Mouse (Mus musculus) lung, postnatal 0 days (tissue): ENCODE measurements around the gene Zfp428. TPM values are rescaled to one million over a fixed set of nuclear protein-coding genes. Genes with fewer than 3 reads are reported as not detected.

Experiments
- ATAC-seq: fragments of 200-750 bp; cut with Nextera tagmentation; 2 replicates; pipeline ENCODE4 v1.8.0; 2017; ENCODE audit warnings: moderate library complexity
- DNase-seq: peaks from one replicate; pipeline ENCODE4 v3.0.0-alpha.2; 2016; ENCODE audit warnings: low spot score
- H3K27ac ChIP-seq: fragments of 300-500 bp; sonication (generic); 2 replicates; pipeline ENCODE4 v1.5.1; 2014; ENCODE audit warnings: antibody characterized with exemption, mild to moderate bottlenecking, low read length, mixed read lengths
- H3K27me3 ChIP-seq: fragments of 300-500 bp; sonication (generic); replicated peaks from 2 replicates; pipeline ENCODE4 v1.6.1; 2014; ENCODE audit warnings: low read length, mixed read lengths; ENCODE audit not compliant: insufficient read depth
- H3K36me3 ChIP-seq: fragments of 300-500 bp; sonication (generic); 2 replicates; pipeline ENCODE4 v1.6.1; 2014; ENCODE audit warnings: low read length, mixed read lengths; ENCODE audit not compliant: insufficient read depth
- H3K4me1 ChIP-seq: fragments of 300-500 bp; sonication (generic); 2 replicates; pipeline ENCODE4 v1.6.1; 2014; ENCODE audit warnings: antibody characterized with exemption, low read depth, low read length, mixed read lengths; ENCODE audit not compliant: insufficient read depth
- H3K4me2 ChIP-seq: fragments of 300-500 bp; sonication (generic); replicated peaks from 2 replicates; pipeline ENCODE4 v1.6.1; 2014; ENCODE audit warnings: low read depth, mild to moderate bottlenecking, low read length, moderate library complexity, mixed read lengths
- H3K4me3 ChIP-seq: fragments of 300-500 bp; sonication (generic); 2 replicates; pipeline ENCODE4 v1.5.1; 2014; ENCODE audit warnings: low read depth, low read length
- H3K9ac ChIP-seq: fragments of 300-500 bp; sonication (generic); replicated peaks from 2 replicates; pipeline ENCODE4 v1.6.1; 2014; ENCODE audit warnings: low read depth, mild to moderate bottlenecking
- H3K9me3 ChIP-seq: fragments of 300-500 bp; sonication (generic); 2 replicates; pipeline ENCODE4 v1.6.1; 2016; ENCODE audit warnings: low read length, mixed read lengths
- CTCF ChIP-seq: IDR thresholded peaks from 2 replicates; pipeline ENCODE4 v1.5.1; 2016; ENCODE audit warnings: antibody characterized with exemption, mild to moderate bottlenecking
- EP300 ChIP-seq: IDR thresholded peaks from 2 replicates; pipeline ENCODE4 v1.6.1; 2016; ENCODE audit warnings: antibody characterized with exemption, mild to moderate bottlenecking, control low read depth
- WGBS: fragments of 180-500 bp; shearing (Covaris S2); extraction: QIAGEN DNeasy Blood & Tissue Kit; methylation state at CpG from one replicate; pipeline ENCODE4 v1.1.7; 2014; 5-methylcytosine and 5-hydroxymethylcytosine counted together
- polyA plus RNA-seq: library from polyadenylated mRNA; unstranded; fragments of >200 nt; fragmentation: Nextera tagmentation; extraction: Ambion mirVana; gene quantifications from 2 replicates; pipeline ENCODE4 v1.2.1, GENCODE M21; 2015

Zfp428 gene
- polyA plus RNA-seq, 1 experiment from 2014 or later: 17.0 TPM

GRCm38 (mm10) chr7:24472937-24473336 is 33.9 kb upstream of the Zfp428 start:
- Histone ChIP-seq H3K27ac (no peak overlapping the region), H3K36me3 (peaks cover 9% of the 10 kb centered on the region; the same call in 1 of the 2 replicates), H3K4me3 (no peak overlapping the region), H3K27me3 (no peaks in the 10 kb centered on the region), H3K9ac (no peak overlapping the region), H3K4me2 (no peak overlapping the region), H3K9me3 (no peaks in the 10 kb centered on the region), H3K4me1 (no peaks in the 10 kb centered on the region)
- TF ChIP-seq CTCF (peak; percentile 79), EP300 (no peak)
- no peak for DNase-seq
- 72% methylated on average over 7 of the region's 7 CpGs for WGBS
- ATAC-seq: no peak

- peak; percentile 76 for DNase-seq
- 62% methylated on average over 10 of the region's 10 CpGs for WGBS
- peak; percentile 42 for ATAC-seq
Observed at GRCm38 (mm10) chr7:24473913-24474529, 32.8 kb upstream of the Zfp428 start.

GRCm38 (mm10) chr7:24474811-24475506 is 31.8 kb upstream of the Zfp428 start:
- H3K27ac ChIP-seq: 0 out of 2 replicates have a peak overlapping the region, but pooled peaks have one; percentile 32
- DNase-seq (peak; percentile 76), ATAC-seq (peak; percentile 66)
- H3K9ac ChIP-seq: no peak overlapping the region
- peaks cover 9% of the 10 kb centered on the region; the same call in 1 of the 2 replicates for H3K36me3 ChIP-seq
- no peaks in the 10 kb centered on the region for H3K9me3 ChIP-seq
- no peak overlapping the region for H3K4me2 ChIP-seq
- no peaks in the 10 kb centered on the region for H3K4me1 ChIP-seq
- WGBS: 44% methylated on average over 21 of the region's 21 CpGs
- no peak overlapping the region for H3K4me3 ChIP-seq
- H3K27me3 ChIP-seq: no peaks in the 10 kb centered on the region
- TF ChIP-seq EP300 (peak; percentile 40; the same call in 1 of the 2 replicates), CTCF (peak; percentile 45)

More at GRCm38 (mm10) chr7:24473913-24474529, 32.8 kb upstream of the Zfp428 start:
- H3K9ac ChIP-seq: no peak overlapping the region
- no peak overlapping the region for H3K27ac ChIP-seq
- H3K4me1 ChIP-seq: no peaks in the 10 kb centered on the region
- H3K27me3 ChIP-seq: no peaks in the 10 kb centered on the region
- H3K4me3 ChIP-seq: no peak overlapping the region
- peaks cover 9% of the 10 kb centered on the region; the same call in 1 of the 2 replicates for H3K36me3 ChIP-seq
- no peak overlapping the region for H3K4me2 ChIP-seq
- no peaks in the 10 kb centered on the region for H3K9me3 ChIP-seq
- TF ChIP-seq EP300 (no peak), CTCF (peak; percentile 95)

- TF ChIP-seq EP300: no peak
- no peak for TF ChIP-seq CTCF
- peaks cover 9% of the 10 kb centered on the region; the same call in 1 of the 2 replicates for H3K36me3 ChIP-seq
- DNase-seq (no peak), ATAC-seq (no peak)
- no peak overlapping the region for H3K4me3 ChIP-seq
- 81% methylated on average over 8 of the region's 8 CpGs for WGBS
- H3K9ac ChIP-seq: no peak overlapping the region
- H3K4me1 ChIP-seq: peaks cover under 1% of the 10 kb centered on the region; the same call in 1 of the 2 replicates
- H3K27me3 ChIP-seq: peaks cover 8% of the 10 kb centered on the region; the same call in 1 of the 2 replicates
- H3K27ac ChIP-seq: no peak overlapping the region
- H3K4me2 ChIP-seq: no peak overlapping the region
- no peaks in the 10 kb centered on the region for H3K9me3 ChIP-seq
Observed at GRCm38 (mm10) chr7:24476338-24476737, 30.5 kb upstream of the Zfp428 start.

- Histone ChIP-seq H3K9ac (no peak overlapping the region), H3K4me1 (peaks cover 4% of the 10 kb centered on the region; the same call in 1 of the 2 replicates), H3K27ac (no peak overlapping the region), H3K36me3 (peaks cover 9% of the 10 kb centered on the region; the same call in 1 of the 2 replicates), H3K4me3 (no peak overlapping the region), H3K27me3 (peaks cover 12% of the 10 kb centered on the region; the same call in 1 of the 2 replicates), H3K9me3 (no peaks in the 10 kb centered on the region), H3K4me2 (no peak overlapping the region)
- ATAC-seq (no peak), DNase-seq (no peak)
- no peak for TF ChIP-seq EP300
- no peak for TF ChIP-seq CTCF
- 88% methylated on average over 7 of the region's 7 CpGs for WGBS
Observed at GRCm38 (mm10) chr7:24476856-24477255, 29.9 kb upstream of the Zfp428 start.

GRCm38 (mm10) chr7:24478911-24479310 is 27.9 kb upstream of the Zfp428 start:
- Histone ChIP-seq H3K36me3 (no peaks in the 10 kb centered on the region), H3K27me3 (peaks cover 12% of the 10 kb centered on the region; the same call in 1 of the 2 replicates), H3K4me2 (no peak overlapping the region), H3K9me3 (no peaks in the 10 kb centered on the region), H3K4me3 (no peak overlapping the region), H3K4me1 (peaks cover 4% of the 10 kb centered on the region; the same call in 1 of the 2 replicates), H3K27ac (no peak overlapping the region), H3K9ac (no peak overlapping the region)
- TF ChIP-seq CTCF (no peak), EP300 (no peak)
- DNase-seq: no peak
- 72% methylated on average over 5 of the region's 5 CpGs for whole genome bisulfite sequencing
- no peak for ATAC-seq
